Mouse (Mus musculus): Measurements from ENCODE around the gene Lrrn4. TPM values are rescaled to one million over a fixed set of nuclear protein-coding genes. Genes with fewer than 3 reads are reported as not detected.
A peak's percentile ranks its signal among the peaks of the same experiment; 100 is the strongest.

Lrrn4 gene
- total and polyA plus RNA-seq, 2 experiments: 0.37 to 0.61 TPM

GRCm38 (mm10) chr2:132853051-132853450, 27.6 kb downstream of the Lrrn4 start:
- 93% methylated on average over 1 of the region's 1 CpGs for WGBS

GRCm38 (mm10) chr2:132849141-132849540, 31.6 kb downstream of the Lrrn4 start:
- no peaks in the 10 kb centered on the region for H3K27me3 ChIP-seq (ENCODE audit: control insufficient read depth, insufficient read depth, low read length)
- H3K4me1 ChIP-seq (ENCODE audit: control insufficient read depth, insufficient read depth, low read length): peaks cover 16% of the 10 kb centered on the region
- H3K4me3 ChIP-seq (ENCODE audit: insufficient read depth, low read depth, low read length): no peak overlapping the region
- peak overlapping the region; percentile 94 for H3K27ac ChIP-seq (replicated peaks; ENCODE audit: insufficient read depth, low read depth, low read length)
- peak; percentile 80 for DNase-seq (ENCODE audit: extremely low read depth, low read depth, low spot score)
- TF ChIP-seq CTCF (IDR thresholded peaks at IDR 0.05; ENCODE audit: low read depth, low read length): no peak
- no peak for TF ChIP-seq POLR2A (IDR thresholded peaks at IDR 0.05; ENCODE audit: extremely low read depth, insufficient read depth, low read length)
- WGBS: 33% methylated on average over 6 of the region's 6 CpGs
- H3K79me2 ChIP-seq (ENCODE audit: control insufficient read depth, insufficient read depth, low read length): peaks cover 16% of the 10 kb centered on the region; the same call in 1 of the 2 replicates
- peak overlapping the region; percentile 41; the same call in 1 of the 2 replicates for H3K9ac ChIP-seq (ENCODE audit: low read depth, low read length)
- peaks cover 17% of the 10 kb centered on the region; the same call in 1 of the 2 replicates for H3K36me3 ChIP-seq (ENCODE audit: control insufficient read depth, insufficient read depth, low read length)

More at GRCm38 (mm10) chr2:132853051-132853450, 27.6 kb downstream of the Lrrn4 start:
- Histone ChIP-seq H3K9ac (ENCODE audit: low read depth, low read length) (no peak overlapping the region), H3K36me3 (ENCODE audit: control insufficient read depth, insufficient read depth, low read length) (peaks cover 22% of the 10 kb centered on the region; the same call in 1 of the 2 replicates), H3K27ac (replicated peaks; ENCODE audit: insufficient read depth, low read depth, low read length) (no peak overlapping the region; the same call in 1 of the 2 replicates), H3K4me3 (ENCODE audit: insufficient read depth, low read depth, low read length) (no peak overlapping the region), H3K79me2 (ENCODE audit: control insufficient read depth, insufficient read depth, low read length) (peaks cover 24% of the 10 kb centered on the region; the same call in 1 of the 2 replicates), H3K27me3 (ENCODE audit: control insufficient read depth, insufficient read depth, low read length) (no peaks in the 10 kb centered on the region), H3K4me1 (ENCODE audit: control insufficient read depth, insufficient read depth, low read length) (peaks cover 11% of the 10 kb centered on the region)
- no peak for TF ChIP-seq CTCF (IDR thresholded peaks at IDR 0.05; ENCODE audit: low read depth, low read length)
- no peak for TF ChIP-seq POLR2A (IDR thresholded peaks at IDR 0.05; ENCODE audit: extremely low read depth, insufficient read depth, low read length)
- DNase-seq (ENCODE audit: extremely low read depth, low read depth, low spot score): no peak

GRCm38 (mm10) chr2:132848361-132848760, 32.3 kb downstream of the Lrrn4 start:
- Histone ChIP-seq H3K27me3 (ENCODE audit: control insufficient read depth, insufficient read depth, low read length) (no peaks in the 10 kb centered on the region), H3K36me3 (ENCODE audit: control insufficient read depth, insufficient read depth, low read length) (peaks cover 17% of the 10 kb centered on the region; the same call in 1 of the 2 replicates), H3K9ac (ENCODE audit: low read depth, low read length) (peak overlapping the region; percentile 55), H3K27ac (replicated peaks; ENCODE audit: insufficient read depth, low read depth, low read length) (peak overlapping the region; percentile 94), H3K4me3 (ENCODE audit: insufficient read depth, low read depth, low read length) (peak overlapping the region; percentile 89), H3K4me1 (ENCODE audit: control insufficient read depth, insufficient read depth, low read length) (peaks cover 14% of the 10 kb centered on the region), H3K79me2 (ENCODE audit: control insufficient read depth, insufficient read depth, low read length) (peaks cover 16% of the 10 kb centered on the region; the same call in 1 of the 2 replicates)
- peak; percentile 95 for DNase-seq (ENCODE audit: extremely low read depth, low read depth, low spot score)
- TF ChIP-seq CTCF (IDR thresholded peaks at IDR 0.05; ENCODE audit: low read depth, low read length) (no peak), POLR2A (IDR thresholded peaks at IDR 0.05; ENCODE audit: extremely low read depth, insufficient read depth, low read length) (no peak)
- 32% methylated on average over 4 of the region's 4 CpGs for WGBS

GRCm38 (mm10) chr2:132847581-132847980, 33.1 kb downstream of the Lrrn4 start:
- Histone ChIP-seq H3K4me3 (ENCODE audit: insufficient read depth, low read depth, low read length) (peak overlapping the region; percentile 89), H3K79me2 (ENCODE audit: control insufficient read depth, insufficient read depth, low read length) (peaks cover 15% of the 10 kb centered on the region; the same call in 1 of the 2 replicates), H3K27me3 (ENCODE audit: control insufficient read depth, insufficient read depth, low read length) (no peaks in the 10 kb centered on the region), H3K36me3 (ENCODE audit: control insufficient read depth, insufficient read depth, low read length) (peaks cover 15% of the 10 kb centered on the region; the same call in 1 of the 2 replicates), H3K9ac (ENCODE audit: low read depth, low read length) (peak overlapping the region; percentile 100), H3K4me1 (ENCODE audit: control insufficient read depth, insufficient read depth, low read length) (peaks cover 10% of the 10 kb centered on the region), H3K27ac (replicated peaks; ENCODE audit: insufficient read depth, low read depth, low read length) (peak overlapping the region; percentile 85)
- peak; percentile 86 for DNase-seq (ENCODE audit: extremely low read depth, low read depth, low spot score)
- WGBS: 9% methylated on average over 7 of the region's 7 CpGs
- TF ChIP-seq POLR2A (IDR thresholded peaks at IDR 0.05; ENCODE audit: extremely low read depth, insufficient read depth, low read length): no peak
- TF ChIP-seq CTCF (IDR thresholded peaks at IDR 0.05; ENCODE audit: low read depth, low read length): no peak

- DNase-seq (ENCODE audit: extremely low read depth, low read depth, low spot score): peak; percentile 87
- under 1% methylated on average over 96 of the region's 96 CpGs for WGBS
- Histone ChIP-seq H3K27ac (replicated peaks; ENCODE audit: insufficient read depth, low read depth, low read length) (peak within 1 kb of the TSS; percentile 85), H3K27me3 (ENCODE audit: control insufficient read depth, insufficient read depth, low read length) (no peaks in the 10 kb centered on the region), H3K79me2 (ENCODE audit: control insufficient read depth, insufficient read depth, low read length) (peaks cover 10% of the 10 kb centered on the region; the same call in 1 of the 2 replicates), H3K9ac (ENCODE audit: low read depth, low read length) (peak within 1 kb of the TSS; percentile 100), H3K4me3 (ENCODE audit: insufficient read depth, low read depth, low read length) (peak within 1 kb of the TSS; percentile 89), H3K4me1 (ENCODE audit: control insufficient read depth, insufficient read depth, low read length) (peaks cover 10% of the 10 kb centered on the region), H3K36me3 (ENCODE audit: control insufficient read depth, insufficient read depth, low read length) (peaks cover 12% of the 10 kb centered on the region; the same call in 1 of the 2 replicates)
- peak; percentile 98 for TF ChIP-seq CTCF (IDR thresholded peaks at IDR 0.05; ENCODE audit: low read depth, low read length)
- peak; percentile 79 for TF ChIP-seq POLR2A (IDR thresholded peaks at IDR 0.05; ENCODE audit: extremely low read depth, insufficient read depth, low read length)
Measured at GRCm38 (mm10) chr2:132846407-132847358, 34.0 kb downstream of the Lrrn4 start, which contains the start of gene Crls1. TSS of gene Crls1 (plus strand) at chr2:132846666.
